Mouse (Mus musculus) layer of hippocampus, adult 9-11 months (tissue): ENCODE measurements around the gene Plbd2.
A peak's percentile ranks its signal among the peaks of the same experiment; 100 is the strongest.

Source experiments
- DNase-seq: peaks from one replicate; pipeline ENCODE4 v3.0.0; 2022

Gene Plbd2

GRCm38 (mm10) chr5:120473361-120473760, 30.1 kb downstream of the Plbd2 start:
- DNase-seq = no peak

DNA sequence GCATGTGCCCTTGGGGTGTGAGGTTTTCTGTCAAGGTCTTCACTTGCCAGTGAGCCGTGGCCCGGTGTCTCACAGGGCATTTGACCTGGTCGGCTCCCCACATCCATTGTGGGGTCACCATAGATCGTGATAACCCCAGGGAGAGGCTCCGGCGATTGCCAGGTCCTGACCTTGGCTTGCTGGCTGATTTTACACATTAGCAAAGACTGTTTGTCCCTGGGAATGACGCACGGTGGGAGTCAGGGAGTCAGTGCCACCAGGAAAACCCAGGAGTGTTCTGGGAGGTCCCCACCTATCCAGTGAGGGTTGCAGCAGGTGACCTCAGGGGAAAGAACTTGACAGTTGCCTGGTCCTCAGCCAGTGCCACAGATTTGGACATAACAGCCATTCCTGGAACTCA, 30.7 kb downstream of the Plbd2 start, which contains the start of gene Sdsl:
TSS of gene Sdsl (minus strand) at position 41 of the 400 bp plus-strand sequence.
- DNase-seq = no peak

DNA sequence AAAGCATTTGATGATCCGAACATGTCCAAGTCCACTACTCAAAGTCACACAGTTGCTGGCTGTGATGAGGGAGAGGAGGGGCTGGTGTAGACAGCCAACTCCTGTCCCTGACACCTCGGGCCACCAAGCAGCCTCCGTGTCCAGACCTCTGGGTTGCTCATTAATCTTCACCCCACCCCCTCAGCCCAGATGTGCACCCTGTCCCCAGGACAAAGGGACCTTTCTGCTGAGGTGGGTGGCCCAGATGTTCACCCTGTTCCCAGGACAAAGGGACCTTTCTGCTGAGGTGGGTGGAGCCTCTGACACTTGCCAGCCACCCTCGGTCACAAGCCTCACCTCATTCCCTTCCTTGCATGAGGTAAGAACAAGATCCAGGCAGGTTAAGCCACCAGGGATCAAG, 31.9 kb downstream of the Plbd2 start:
- DNase-seq = no peak

DNA sequence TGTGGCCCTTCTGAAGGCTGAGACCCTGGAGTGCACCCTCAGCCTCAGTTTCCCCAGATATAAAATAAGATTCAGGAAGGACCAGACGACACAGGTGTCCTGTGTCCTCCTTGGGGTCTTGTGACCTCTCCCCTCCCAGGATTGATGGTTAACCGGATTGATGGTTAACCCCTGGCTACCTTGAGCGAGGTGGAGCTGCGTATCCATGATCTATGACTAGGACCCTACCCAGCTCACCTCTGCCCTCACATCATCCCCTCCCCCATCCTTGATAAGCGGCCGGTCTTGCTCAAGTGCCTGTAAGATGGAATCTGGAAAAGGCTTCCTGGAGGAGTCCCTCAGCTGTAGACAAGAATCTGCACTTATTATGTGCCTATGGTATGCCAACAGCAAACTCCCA, 34.6 kb downstream of the Plbd2 start:
- DNase-seq = no peak

GRCm38 (mm10) chr5:120468336-120468735, 35.1 kb downstream of the Plbd2 start:
- no peak for DNase-seq

- no peak for DNase-seq
Measured at GRCm38 (mm10) chr5:120467026-120467425, 36.4 kb downstream of the Plbd2 start.

DNA sequence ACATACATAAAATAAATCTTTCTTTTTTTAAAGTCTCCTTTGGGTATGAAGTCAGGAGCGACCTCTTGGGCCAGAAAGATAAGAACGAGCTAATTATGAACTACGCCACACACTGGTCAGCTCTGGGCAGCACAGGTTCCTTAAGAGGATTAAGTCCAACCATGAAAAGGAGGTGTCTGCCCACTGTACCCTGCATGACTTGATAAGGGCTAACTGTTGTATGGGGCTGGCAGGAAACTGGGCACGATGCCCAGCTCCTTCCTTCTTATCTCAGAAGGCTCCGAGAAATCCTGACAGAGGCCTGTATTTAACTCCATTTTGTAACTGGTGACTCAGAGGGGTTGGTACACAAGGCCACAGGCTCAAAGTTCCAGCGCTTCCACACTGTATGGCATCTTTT, 37.6 kb downstream of the Plbd2 start:
- no peak for DNase-seq

DNA sequence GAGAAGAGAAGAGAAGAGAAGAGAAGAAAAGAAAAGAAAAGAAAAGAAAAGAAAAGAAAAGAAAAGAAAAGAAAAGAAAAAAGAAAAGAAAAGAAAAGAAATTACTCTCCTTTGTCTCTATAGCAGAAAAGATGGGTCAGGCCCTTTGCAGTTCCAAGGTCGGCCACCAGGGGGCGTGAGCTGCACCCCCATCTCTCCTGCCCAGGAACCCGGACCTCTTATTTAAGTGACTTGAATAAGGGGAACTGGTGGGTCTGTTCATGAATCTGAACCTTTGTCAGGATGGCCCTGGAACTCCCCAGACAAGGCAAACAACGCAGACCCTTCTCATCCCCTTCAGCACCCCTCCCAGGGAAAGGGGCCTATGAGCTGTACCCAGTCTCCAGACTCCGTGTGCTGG, 38.4 kb downstream of the Plbd2 start:
- DNase-seq = no peak

DNA sequence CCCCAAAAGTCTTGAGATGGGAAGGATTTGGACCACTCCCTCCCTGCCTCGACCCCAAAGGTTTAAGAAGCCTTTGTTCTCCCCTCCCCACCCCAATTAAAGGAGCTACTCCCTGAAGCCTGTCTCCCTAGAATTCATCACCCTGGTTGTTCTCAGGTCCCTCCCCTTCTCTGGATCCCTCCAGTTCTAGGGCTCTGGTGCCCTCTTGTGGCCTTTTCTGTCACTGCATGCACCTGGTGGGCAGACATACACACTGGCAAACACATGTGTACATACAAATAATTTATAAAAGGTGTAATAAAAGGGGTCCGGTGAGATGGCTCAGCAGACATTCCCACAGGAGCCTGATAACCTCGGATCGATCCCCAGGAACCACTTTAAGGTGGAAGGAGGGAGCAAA, 39.1 kb downstream of the Plbd2 start:
- no peak for DNase-seq

- DNase-seq = no peak
Measured at GRCm38 (mm10) chr5:120461902-120462301, 41.5 kb downstream of the Plbd2 start.

DNA sequence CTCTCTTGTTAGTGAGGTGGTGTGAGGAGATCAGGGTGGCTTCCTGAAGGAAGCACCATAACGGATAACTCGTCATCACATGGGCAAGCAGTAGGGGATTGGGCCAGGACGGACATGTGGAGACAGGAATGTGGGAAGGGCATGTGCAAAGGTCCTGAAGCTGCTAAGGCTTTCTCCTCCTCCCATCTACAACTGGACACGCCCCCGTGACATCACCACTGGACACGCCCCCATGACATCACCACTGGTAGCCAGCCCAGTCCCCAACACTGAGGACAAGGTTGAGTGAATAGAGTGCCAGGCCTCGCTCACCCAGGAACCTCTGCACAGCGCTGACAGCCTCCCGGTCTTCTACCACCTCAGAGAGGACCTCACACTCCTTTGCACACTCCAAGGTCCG, 44.3 kb downstream of the Plbd2 start:
- DNase-seq = no peak

DNA sequence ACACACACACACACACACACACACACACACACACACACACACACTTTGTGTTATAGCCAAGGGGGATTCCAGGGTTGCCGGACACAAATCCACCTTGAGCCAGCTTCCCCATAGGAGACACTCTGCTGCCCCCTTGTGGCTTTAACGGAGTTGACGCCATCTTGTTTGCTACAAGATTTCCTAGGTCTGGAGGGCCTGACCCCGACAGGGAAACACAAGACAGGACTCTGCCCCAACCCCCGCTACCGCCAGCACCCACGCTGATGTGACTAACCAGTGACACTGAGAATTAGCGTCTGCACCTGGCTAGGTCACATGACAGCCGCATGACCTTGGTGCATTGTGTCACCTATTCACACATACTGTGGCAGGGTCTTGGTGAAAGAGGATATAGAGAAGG, 45.8 kb downstream of the Plbd2 start:
- DNase-seq = peak; percentile 23

DNA sequence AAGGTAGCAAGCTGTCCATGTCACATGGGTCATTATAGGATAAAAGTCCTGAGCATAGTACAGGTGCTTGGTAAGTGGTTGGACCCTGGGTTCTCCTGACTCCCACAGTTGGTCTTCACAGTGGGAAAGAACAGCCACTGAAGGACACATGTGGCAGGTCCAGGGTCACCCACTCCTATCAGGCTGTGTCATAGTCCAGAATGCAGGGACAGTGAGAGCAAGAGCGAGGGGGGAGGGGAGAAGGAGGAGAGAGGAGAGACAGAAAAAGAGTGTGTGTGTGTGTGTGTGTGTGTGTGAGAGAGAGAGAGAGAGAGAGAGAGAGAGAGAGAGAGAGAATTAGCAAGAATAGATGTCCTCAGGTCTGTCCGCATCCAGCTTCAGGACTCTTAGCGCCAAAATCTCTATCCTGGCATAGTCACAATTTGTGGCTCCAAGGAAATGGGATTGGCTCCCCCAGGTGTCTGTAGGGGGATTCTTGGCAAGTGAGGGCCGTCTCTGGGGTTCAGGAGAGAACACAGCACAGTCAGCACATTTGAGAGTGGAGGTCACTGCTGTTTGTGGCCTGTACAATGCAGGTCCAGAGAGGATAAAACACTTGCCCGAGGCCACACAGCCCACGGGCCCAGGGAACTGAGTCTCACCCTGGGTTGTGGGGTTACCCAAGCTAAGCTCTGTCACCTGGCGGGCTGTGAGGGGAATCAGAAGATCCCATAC, 46.4 kb downstream of the Plbd2 start:
- no peak for DNase-seq

DNA sequence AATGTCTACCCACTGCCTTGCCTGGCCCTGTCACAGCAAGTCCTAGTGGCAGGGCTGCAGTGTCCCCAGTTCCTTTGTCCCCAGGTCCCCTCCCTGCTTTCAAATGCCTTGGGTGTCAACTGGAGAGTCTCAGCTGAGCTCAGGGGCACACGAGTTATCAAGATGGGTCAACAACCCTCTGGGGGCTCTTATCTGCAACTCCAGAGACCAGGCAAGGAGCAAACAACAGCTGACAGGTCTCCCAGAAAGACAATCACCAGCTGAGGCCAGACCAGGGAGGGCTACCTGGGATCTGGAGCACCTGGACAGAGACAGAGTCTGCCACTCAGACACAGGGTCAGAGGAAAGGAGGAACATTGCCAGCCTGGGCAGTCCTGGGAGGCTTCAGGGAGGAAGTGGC, 47.2 kb downstream of the Plbd2 start:
- no peak for DNase-seq

GRCm38 (mm10) chr5:120454756-120455337, 48.6 kb downstream of the Plbd2 start:
- no peak for DNase-seq

- DNase-seq = no peak
Measured at GRCm38 (mm10) chr5:120447305-120447704, 56.1 kb downstream of the Plbd2 start.

DNA sequence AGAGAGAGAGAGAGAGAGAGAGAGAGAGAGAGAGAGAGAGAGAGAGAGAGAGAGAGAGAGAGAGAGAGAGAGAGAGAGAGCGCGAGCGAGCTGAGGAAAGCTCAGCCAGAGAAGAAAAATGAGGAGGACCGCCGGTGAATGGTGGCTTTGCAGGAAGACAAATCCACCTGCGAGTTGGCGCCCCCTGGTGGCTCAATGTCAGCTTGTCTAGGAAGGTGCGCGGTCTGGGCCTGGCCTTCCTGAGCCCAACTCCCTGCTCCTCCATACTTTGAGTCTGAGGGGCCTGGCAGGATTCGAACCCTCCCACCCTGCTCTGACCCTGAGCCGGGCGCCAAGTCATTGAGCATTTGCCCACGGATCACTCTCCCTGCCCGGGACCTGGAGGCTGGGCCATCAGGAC, 62.7 kb downstream of the Plbd2 start:
- peak; percentile 73 for DNase-seq

DNA sequence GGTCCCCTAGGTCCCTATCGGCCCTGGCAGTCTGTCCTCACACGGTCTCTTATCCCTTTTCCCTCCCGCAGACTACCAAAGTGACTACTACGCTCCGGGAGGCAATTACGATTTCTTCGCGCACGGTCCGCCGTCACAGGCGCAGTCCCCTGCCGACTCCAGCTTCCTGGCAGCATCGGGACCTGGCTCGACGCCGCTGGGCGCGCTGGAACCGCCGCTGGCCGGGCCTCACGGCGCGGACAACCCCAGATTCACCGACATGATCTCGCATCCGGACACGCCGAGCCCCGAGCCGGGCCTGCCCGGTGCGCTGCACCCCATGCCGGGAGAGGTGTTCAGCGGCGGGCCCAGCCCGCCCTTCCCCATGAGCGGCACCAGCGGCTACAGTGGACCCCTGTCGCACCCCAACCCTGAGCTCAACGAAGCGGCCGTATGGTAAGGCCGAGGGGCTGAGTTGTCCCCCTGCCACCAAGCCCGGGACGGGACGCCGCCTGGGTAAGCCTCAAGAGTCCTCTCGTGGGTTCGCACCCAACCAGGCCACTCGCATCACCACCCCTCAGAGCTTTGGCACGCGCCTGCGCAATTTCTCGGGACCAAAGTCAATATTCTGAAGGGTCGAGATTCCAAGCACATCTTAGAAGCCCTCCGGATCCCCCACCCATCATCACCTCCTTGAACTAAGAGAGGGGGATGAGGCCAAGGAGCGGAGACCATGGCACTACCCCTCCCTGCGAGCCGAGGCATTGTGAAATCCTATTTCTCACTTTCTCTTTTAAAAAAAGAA, 63.3 kb downstream of the Plbd2 start:
- no peak for DNase-seq

DNA sequence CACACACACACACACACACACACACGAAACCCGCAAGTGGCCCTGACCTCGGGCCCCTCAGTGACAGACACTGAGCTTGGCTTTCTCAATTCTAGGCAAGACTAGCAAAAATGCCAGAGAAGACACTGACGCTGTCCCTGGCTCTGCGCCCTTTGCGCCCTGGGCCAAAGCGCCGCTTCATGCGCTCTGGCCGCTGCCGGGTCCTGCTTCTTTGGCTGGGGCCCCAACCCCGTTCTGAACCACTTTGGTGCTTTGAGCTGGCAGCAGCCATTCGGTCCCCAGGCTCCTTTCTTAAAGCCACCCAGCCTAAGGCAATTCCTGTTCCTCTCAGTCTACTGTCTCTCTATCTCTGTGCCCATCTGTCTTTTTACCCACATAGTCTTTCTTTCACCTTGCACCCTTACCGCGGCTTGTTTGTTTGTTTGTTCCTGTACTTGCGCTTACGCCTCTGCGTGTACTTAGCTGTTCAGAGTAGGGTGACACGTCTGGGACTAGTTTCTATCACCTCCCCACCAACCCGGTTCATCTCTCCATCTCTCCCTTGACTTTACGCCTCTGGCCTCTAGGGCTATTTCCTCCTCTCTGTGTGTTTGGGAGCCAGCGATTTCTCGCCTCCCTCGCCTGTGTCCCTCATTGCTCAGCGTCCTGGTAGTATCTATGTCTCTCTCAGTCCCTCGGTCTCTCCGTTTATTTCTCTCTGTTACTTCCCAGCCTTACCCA, 64.3 kb downstream of the Plbd2 start:
- no peak for DNase-seq

DNA sequence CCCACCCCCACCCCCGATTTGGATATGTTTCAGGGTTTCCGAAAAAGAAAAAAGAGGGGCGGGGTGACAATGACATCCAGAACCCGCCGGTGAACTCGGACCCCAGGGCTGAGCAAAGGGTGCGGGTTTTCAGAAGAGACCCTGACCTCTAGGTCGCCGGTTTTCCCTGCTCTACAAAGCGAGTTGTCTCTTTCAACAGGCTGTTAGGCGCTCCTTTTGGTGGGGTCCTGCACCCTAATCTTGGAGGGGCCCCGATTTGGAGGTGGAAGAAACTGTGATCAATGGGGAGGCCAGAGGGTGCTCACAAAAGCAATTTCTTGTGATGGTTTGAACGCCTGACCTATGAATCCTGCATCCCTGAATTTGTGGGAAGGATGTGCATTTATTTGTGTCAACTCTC, 65.0 kb downstream of the Plbd2 start:
- DNase-seq = no peak

- DNase-seq = no peak
Measured at GRCm38 (mm10) chr5:120437986-120438385, 65.4 kb downstream of the Plbd2 start.

- no peak for DNase-seq
Measured at GRCm38 (mm10) chr5:120437539-120437938, 65.9 kb downstream of the Plbd2 start.

GRCm38 (mm10) chr5:120436885-120437495, 66.4 kb downstream of the Plbd2 start:
- no peak for DNase-seq
